Mouse (Mus musculus) C2C12 (cell line): ENCODE measurements around the gene Sox5. TPM values are rescaled to one million over a fixed set of nuclear protein-coding genes. Genes with fewer than 3 reads are reported as not detected.

ENCODE experiments used
- H3K27me3 ChIP-seq: one replicate; pipeline ENCODE4 v1.6.1; 2011; ENCODE audit not compliant: control insufficient read depth, insufficient read depth, insufficient read length
- H3K36me3 ChIP-seq: one replicate; pipeline ENCODE4 v1.6.1; 2011; ENCODE audit not compliant: control insufficient read depth, insufficient read depth
- H3K4me3 ChIP-seq: one replicate; pipeline ENCODE4 v1.5.1; 2011; ENCODE audit warnings: mild to moderate bottlenecking, control low read depth; ENCODE audit not compliant: poor library complexity, insufficient read depth, severe bottlenecking
- H3K79me2 ChIP-seq: one replicate; pipeline ENCODE4 v1.6.1; 2011; ENCODE audit not compliant: control insufficient read depth, insufficient read depth
- H3K79me3 ChIP-seq: one replicate; pipeline ENCODE4 v1.6.1; 2011; ENCODE audit warnings: low read depth, control low read depth
- H3ac ChIP-seq: one replicate; pipeline ENCODE3; 2011; ENCODE audit warnings: low read depth; ENCODE audit not compliant: control insufficient read depth, insufficient read length
- CEBPB ChIP-seq: IDR thresholded peaks from one replicate; pipeline ENCODE4 v1.6.1; 2011; ENCODE audit warnings: low read depth, mild to moderate bottlenecking, control low read depth, moderate library complexity
- CTCF ChIP-seq: IDR thresholded peaks from one replicate; pipeline ENCODE4 v1.5.1; 2011; ENCODE audit not compliant: control insufficient read depth, insufficient read depth, insufficient read length
- FOSL1 ChIP-seq: IDR thresholded peaks from one replicate; pipeline ENCODE4 v1.8.0; 2011; ENCODE audit warnings: mild to moderate bottlenecking, low read length; ENCODE audit not compliant: poor library complexity, insufficient read depth, severe bottlenecking
- MAX ChIP-seq: IDR thresholded peaks from one replicate; pipeline ENCODE4 v1.6.1; 2011; ENCODE audit warnings: mild to moderate bottlenecking, control low read depth
- MYOD1 ChIP-seq: IDR thresholded peaks from one replicate; pipeline ENCODE4 v1.6.1; 2011; ENCODE audit warnings: low read depth; ENCODE audit not compliant: control insufficient read depth, insufficient read length
- MYOG ChIP-seq: IDR thresholded peaks from one replicate; pipeline ENCODE4 v1.6.1; 2011; ENCODE audit not compliant: control insufficient read depth, insufficient read length; ENCODE audit errors: extremely low read depth
- USF1 ChIP-seq: IDR thresholded peaks from one replicate; pipeline ENCODE4 v1.6.1; 2011; ENCODE audit warnings: low read depth, mild to moderate bottlenecking, control low read depth, moderate library complexity
- polyA plus RNA-seq: library from polyadenylated mRNA; unstranded; fragments of >200 nt; fragmentation: generic; extraction: Trizol; gene quantifications from one replicate; pipeline ENCODE4 v1.2.1, GENCODE M21; 2012; ENCODE audit warnings: missing spikeins

Gene Sox5
- polyA plus RNA-seq, 1 experiment, result 0.07 TPM

GRCm38 (mm10) chr6:144151075-144151474 is 630.7 kb downstream of the Sox5 start:
- Histone ChIP-seq H3K27me3 (no peaks in the 10 kb centered on the region), H3K79me2 (no peaks in the 10 kb centered on the region), H3ac (no peak overlapping the region), H3K79me3 (no peaks in the 10 kb centered on the region), H3K36me3 (no peaks in the 10 kb centered on the region), H3K4me3 (no peak overlapping the region)
- no peak for TF ChIP-seq CTCF
- TF ChIP-seq MYOD1, result no peak
- no peak for TF ChIP-seq USF1

- Histone ChIP-seq H3K36me3 (no peaks in the 10 kb centered on the region), H3K4me3 (no peak overlapping the region), H3K27me3 (no peaks in the 10 kb centered on the region), H3K79me2 (no peaks in the 10 kb centered on the region), H3K79me3 (no peaks in the 10 kb centered on the region), H3ac (no peak overlapping the region)
- TF ChIP-seq MYOD1 (no peak), CEBPB (no peak), MAX (no peak), MYOG (no peak), CTCF (no peak), USF1 (no peak), FOSL1 (no peak)
Measured at GRCm38 (mm10) chr6:144137397-144137796, 644.4 kb downstream of the Sox5 start.

DNA sequence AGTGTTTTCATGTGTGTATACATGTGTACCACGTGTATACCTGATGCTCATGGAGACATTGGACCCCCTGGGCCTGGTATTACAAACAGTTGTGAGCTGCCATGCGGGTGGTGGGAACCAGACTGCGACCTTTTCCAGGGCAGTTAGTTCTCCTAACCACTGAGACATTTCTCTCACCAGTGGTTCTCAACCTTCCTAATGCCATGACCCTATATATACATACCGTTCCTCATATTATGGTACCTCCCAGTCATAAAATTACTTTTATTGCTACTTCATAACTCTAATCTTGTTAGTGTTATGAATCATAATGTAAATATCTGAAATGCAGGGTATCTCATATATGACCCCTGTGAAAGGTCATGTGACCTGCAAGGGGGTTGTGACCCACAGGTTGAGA is 644.9 kb downstream of the Sox5 start:
- no peaks in the 10 kb centered on the region for H3K79me3 ChIP-seq
- no peak overlapping the region for H3K4me3 ChIP-seq
- no peak overlapping the region for H3ac ChIP-seq
- H3K27me3 ChIP-seq, result no peaks in the 10 kb centered on the region
- H3K36me3 ChIP-seq, result no peaks in the 10 kb centered on the region
- TF ChIP-seq MAX, result no peak
- no peak for TF ChIP-seq USF1
- TF ChIP-seq FOSL1, result no peak
- TF ChIP-seq MYOG, result no peak
- no peak for TF ChIP-seq CEBPB
- TF ChIP-seq CTCF, result no peak
- TF ChIP-seq MYOD1, result no peak
- H3K79me2 ChIP-seq, result no peaks in the 10 kb centered on the region

DNA sequence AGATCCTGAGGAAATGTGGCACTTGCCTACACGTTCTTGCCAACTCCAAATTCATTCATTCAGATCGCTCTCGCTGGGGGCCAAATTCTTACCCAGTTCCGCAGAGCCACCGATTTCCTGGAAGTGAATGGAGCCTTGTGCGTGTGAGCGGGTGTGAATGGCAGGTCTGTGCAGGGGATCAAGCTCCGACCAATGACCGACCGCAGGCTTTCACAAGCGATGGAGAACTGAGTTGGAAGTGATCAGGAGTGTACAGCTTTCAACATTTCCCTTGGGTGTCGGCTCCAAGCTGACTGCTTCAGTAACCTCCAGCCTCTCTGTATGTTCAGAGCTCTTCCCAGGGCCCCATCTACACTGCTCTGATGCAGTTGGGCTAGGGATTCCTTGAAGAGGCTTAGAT is 651.9 kb downstream of the Sox5 start:
- Histone ChIP-seq H3K27me3 (no peaks in the 10 kb centered on the region), H3K36me3 (no peaks in the 10 kb centered on the region), H3K79me3 (no peaks in the 10 kb centered on the region), H3K79me2 (no peaks in the 10 kb centered on the region), H3ac (no peak overlapping the region), H3K4me3 (no peak overlapping the region)
- TF ChIP-seq MYOD1, result no peak
- TF ChIP-seq MAX, result no peak
- no peak for TF ChIP-seq FOSL1
- TF ChIP-seq USF1, result no peak
- no peak for TF ChIP-seq CTCF
- no peak for TF ChIP-seq CEBPB
- no peak for TF ChIP-seq MYOG

- H3K79me3 ChIP-seq, result no peaks in the 10 kb centered on the region
- TF ChIP-seq MYOG (no peak), MYOD1 (peak; percentile 77)
- no peak overlapping the region for H3K4me3 ChIP-seq
- no peaks in the 10 kb centered on the region for H3K79me2 ChIP-seq
- no peaks in the 10 kb centered on the region for H3K27me3 ChIP-seq
- no peak overlapping the region for H3ac ChIP-seq
- H3K36me3 ChIP-seq, result no peaks in the 10 kb centered on the region
Measured at GRCm38 (mm10) chr6:144119961-144120360, 661.8 kb downstream of the Sox5 start.

GRCm38 (mm10) chr6:144116646-144117045 is 665.1 kb downstream of the Sox5 start:
- H3K4me3 ChIP-seq, result no peak overlapping the region
- H3K79me3 ChIP-seq, result no peaks in the 10 kb centered on the region
- H3K79me2 ChIP-seq, result no peaks in the 10 kb centered on the region
- H3ac ChIP-seq, result no peak overlapping the region
- no peaks in the 10 kb centered on the region for H3K36me3 ChIP-seq
- no peaks in the 10 kb centered on the region for H3K27me3 ChIP-seq
- TF ChIP-seq FOSL1 (no peak), CEBPB (no peak), MAX (no peak), CTCF (no peak), MYOD1 (no peak), MYOG (no peak), USF1 (no peak)
